Mouse (Mus musculus) lung, postnatal 36 days (tissue): ENCODE results near the gene Gusb.
A peak's percentile ranks its signal among the peaks of the same experiment; 100 is the strongest.

Experiments used
- DNase-seq: peaks from one replicate; pipeline ENCODE4 v3.0.0; 2022; ENCODE audit warnings: mixed read lengths

Gusb gene

DNA sequence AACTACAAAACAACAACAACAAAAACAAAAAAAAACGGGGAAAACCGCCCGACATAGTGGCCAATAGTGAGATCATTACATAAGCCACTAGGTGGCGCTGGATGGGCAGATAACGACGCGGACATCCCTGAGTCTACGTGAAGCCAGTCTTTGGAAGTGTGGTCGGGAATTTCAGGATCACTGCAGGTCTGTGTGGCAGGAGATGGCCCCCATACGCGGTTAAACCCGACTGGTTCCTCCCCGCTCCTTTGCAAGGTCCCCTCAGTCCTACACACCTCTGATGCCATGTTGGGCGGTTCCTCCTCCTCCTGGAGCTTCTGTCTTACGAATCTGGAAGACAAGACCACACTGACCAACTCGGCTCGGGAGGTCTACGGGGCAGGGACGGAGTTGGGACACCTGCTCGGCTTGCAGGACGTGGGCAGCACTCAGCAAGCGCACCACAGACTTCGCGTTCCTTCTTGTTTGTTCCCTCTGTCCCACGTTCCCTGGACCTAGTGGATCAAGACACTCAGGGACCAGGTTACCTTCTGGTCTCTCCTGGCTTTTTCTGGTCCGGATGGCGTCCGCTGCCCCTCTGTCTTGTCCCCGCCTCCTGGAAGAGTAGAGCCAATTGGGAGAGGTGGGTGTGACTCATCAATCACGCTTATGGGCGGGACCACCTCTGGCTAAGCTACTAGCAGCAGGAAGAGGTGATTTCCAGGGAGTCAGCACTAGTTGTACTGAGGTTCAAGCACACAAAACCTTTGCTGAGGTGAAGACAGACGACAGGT, 21.1 kb upstream of the Gusb start:
- DNase-seq: peak; percentile 97

- no peak for DNase-seq
Observed at GRCm38 (mm10) chr5:130023067-130023766, 20.4 kb upstream of the Gusb start.

DNA sequence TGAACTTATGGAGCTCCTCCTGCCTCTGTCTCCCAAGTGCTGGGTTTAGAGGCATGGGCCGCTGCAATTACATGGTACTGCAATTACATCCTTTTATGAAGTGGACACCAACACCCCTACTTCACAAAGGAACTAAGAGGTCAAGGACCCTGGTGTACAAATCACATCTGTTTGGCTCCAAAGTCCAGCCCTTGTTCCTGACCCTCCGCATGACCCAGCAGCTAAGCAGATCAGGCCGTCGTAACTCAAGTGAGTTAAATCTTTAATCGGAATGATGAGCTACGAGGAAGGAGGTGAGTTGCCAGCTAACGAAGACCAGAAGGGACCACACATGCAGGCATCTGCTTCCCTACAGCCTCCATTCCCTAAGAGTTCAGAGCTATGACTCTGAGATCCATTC, 19.5 kb upstream of the Gusb start:
- DNase-seq: no peak

- no peak for DNase-seq
Observed at GRCm38 (mm10) chr5:130021361-130021966, 18.6 kb upstream of the Gusb start.

DNA sequence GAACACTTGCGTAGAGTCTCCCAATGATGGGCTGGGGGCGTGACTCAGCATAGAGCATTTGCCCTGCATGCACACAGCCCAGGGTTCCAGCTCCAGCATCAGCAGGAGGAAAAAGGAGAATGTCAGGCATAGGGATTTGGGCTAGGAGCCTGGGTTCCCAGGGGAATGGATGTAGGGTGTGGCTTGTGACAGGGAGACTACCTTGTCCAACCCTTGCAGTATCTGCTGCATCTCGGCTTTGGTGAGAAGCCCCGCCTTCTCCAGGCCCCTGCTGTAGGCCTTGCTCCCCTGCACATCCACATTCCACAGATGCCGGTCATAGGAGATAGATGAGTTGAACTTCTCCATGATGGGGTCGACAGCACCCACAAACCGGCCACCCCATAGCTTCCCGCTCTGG, 16.6 kb upstream of the Gusb start:
- DNase-seq: no peak

DNA sequence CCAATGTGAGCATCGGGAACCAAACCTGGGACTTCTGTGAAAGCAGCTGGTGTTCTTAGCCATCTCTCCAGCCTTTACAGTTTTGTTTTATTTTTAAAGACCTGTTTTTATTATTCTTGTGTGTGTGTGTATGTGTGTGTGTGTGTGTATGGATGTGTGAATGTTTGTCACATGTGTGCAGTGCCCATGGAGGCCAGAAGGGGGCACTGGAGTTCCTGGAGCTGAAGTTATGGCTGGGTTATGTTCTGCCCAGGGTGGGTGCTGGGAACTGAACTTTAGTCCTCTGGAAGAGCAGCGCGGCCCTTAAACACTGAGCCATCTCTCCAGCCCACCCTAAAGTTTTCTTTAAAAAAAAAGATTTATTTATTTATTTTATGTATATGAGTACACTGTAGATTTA, 12.3 kb upstream of the Gusb start:
- DNase-seq: no peak

DNA sequence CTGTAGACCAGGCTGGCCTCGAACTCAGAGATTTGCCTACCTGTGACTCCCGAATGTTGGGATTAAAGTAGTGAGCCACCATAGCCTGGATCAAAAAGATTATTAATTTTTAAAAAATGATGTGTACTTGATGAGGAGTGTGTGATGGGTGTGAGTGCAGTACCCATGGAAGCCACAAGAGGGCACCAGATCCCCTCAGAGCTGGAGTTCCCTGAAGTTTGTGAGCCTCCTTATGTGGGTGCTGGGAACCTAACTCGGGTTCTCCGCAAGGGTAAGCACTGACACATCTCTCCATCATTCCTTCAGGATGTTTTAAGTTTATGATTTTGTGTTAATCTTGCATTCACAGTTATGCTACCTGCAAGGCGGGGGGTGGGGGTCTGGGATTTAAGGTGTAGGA, 8.1 kb upstream of the Gusb start:
- DNase-seq: no peak

DNA sequence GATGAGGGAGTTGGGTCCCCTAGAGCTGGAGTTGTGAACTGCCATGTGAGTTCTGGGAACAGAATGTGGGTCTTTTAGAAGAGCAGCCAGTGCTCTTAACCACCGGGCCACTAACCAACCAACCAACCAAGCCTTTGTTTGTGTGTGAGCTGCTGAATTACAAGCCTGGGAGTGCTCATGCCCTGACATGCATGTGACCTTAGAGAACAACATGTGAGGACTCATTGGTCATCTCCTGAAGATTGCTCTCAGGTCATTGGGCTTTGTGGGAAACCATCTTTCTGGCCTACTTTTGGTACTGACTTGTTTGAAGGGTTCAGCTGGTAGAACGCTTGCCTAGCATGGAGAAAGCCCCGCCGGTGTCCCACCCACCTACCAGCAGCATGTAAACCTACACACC, 6.9 kb upstream of the Gusb start:
- DNase-seq: no peak

- no peak for DNase-seq
Observed at GRCm38 (mm10) chr5:130008034-130008590, 5.3 kb upstream of the Gusb start.

GRCm38 (mm10) chr5:130007344-130007743, 4.5 kb upstream of the Gusb start:
- no peak for DNase-seq

- DNase-seq: no peak
Observed at GRCm38 (mm10) chr5:130003229-130003628, 380 bp upstream of the Gusb start.

- DNase-seq: peak; percentile 34
Observed at GRCm38 (mm10) chr5:130001356-130001987, 1.4 kb downstream of the Gusb start.

DNA sequence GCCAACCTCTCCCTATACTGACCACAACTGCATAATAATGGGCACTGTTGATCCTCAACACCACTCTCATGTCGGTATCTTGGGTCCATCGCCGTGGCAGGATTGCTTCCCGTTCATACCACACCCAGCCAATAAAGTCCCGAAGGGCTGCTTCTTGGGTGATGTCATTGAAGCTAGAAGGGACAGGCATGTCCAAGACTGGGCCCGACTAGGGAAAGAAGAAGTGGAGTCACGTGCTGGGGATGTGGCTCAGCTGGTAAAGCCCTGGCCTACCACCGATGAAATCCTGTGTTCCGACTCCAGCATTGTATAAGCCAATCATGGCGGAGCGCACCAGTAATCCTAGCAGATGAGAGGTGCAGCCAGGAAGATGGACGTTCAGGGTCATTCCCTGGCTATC, 2.1 kb downstream of the Gusb start:
- DNase-seq: peak; percentile 76

DNA sequence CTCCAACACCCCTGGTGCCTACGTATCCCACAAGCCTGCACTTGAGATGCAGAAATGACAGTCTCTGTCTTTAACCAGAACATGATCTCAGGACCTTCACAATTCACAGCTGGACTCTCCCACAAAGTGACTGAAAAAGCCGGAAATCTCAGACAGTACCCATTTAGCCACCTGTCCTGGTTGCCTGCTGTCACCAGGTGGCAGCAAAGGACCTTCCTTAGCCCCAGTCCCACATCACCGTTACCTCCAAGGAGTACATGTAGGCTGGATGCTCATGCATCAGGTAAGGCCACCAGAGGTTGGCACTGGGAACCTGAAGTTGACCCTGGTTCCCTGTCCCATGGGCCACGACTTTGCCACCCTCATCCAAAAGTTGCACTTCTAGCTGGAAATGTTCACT, 3.8 kb downstream of the Gusb start:
- peak; percentile 72 for DNase-seq

DNA sequence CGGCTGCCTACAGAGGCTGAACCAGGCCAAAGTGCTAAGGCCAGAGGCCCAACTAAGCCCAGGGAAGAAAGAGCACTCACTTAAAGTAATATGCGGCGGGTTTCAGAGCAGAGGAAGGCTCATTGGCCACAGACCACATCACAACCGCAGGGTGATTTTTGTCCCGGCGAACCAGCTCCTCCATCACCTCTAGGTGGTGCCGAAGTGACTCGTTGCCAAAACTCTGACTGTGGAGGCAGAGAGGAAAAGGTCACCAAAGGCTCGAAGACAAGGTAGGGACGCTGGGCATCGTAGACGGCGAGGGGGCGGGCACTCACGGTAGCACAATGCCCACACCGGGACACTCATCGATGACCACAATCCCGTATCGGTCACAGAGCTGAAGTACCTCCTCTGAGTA, 5.1 kb downstream of the Gusb start:
- DNase-seq: no peak

GRCm38 (mm10) chr5:129994989-129995388, 7.9 kb downstream of the Gusb start:
- DNase-seq: no peak

DNA sequence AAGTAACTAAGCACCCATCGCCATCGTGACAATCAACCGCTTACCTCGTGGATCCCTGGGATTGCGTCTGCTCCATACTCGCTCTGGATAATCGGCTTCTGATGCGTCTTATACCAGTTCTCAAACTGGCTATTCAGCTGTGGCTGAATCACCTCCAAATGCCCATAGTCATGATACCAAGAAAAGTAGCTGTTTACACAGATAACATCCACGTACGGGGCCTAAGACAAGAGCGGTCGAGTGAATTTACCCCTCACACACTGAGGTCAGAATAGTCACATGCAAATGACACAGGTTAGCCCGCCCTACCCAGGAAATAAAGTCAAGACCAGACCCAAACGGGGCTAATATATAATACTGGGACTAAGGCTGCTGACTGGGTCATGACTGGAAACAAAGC, 9.5 kb downstream of the Gusb start:
- no peak for DNase-seq

- DNase-seq: no peak
Observed at GRCm38 (mm10) chr5:129991898-129992297, 11.0 kb downstream of the Gusb start.

GRCm38 (mm10) chr5:129989376-129989775, 13.5 kb downstream of the Gusb start:
- DNase-seq: no peak

DNA sequence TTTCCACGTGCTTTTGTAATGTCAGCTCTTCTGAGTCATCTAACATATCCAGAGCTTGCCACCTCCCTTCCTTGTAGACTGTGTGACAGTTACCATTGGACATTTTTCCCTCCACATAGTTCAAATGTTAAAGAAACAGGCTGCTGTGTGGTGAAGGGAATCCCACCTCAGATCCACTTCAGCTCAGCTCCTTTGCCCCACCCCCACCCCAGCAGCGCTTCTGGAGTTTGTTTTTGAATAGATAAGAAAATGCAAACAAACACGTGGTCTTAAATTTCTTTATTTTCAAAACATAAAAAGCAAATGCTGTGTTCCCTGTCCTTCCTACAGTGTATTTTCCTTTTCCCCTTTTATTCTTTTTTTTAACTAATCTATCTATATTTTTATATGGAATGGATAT, 22.6 kb downstream of the Gusb start:
- DNase-seq: no peak

GRCm38 (mm10) chr5:129978608-129979007, 24.2 kb downstream of the Gusb start:
- DNase-seq: peak; percentile 22

GRCm38 (mm10) chr5:129977768-129978167, 25.1 kb downstream of the Gusb start:
- no peak for DNase-seq

DNA sequence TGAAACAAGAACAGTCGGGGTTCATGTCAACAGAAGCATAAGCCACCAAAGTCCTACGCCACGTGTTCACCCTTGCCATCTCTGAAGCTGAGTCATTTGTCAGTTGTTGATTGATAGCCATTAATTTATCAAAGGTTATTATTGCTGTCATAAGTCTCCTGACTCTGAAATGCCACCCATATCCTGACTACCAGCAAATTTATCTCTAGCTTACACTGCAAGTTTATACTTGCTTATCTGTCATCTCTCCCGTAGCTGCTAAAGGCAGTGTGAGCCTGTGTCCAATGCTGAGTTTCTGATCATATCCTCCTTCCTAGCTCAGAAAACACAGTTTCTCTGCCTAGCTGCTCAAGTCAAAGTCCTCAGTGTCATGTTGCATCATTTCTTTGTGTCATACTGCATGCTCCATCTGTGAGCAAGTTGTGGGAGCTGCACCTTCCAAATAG, 28.0 kb downstream of the Gusb start:
- no peak for DNase-seq
